Mouse (Mus musculus) heart, postnatal 25 days (tissue): ENCODE results near the gene Mctp1. TPM values are rescaled to one million over a fixed set of nuclear protein-coding genes. Genes with fewer than 3 reads are reported as not detected.

ENCODE experiments used
- DNase-seq: peaks from one replicate; pipeline ENCODE4 v3.0.0; 2022; ENCODE audit warnings: low spot score
- intact Hi-C: fragments of 180-260 bp; cut with DNase I; formaldehyde crosslinking; loops from one replicate; pipeline ENCODE4 v1.15.1; 2025
- total RNA-seq, 2 experiments: library from RNA; stranded (reverse); gene quantifications; 2 replicates each; pipeline ENCODE4 v1.2.3; 2021

The Mctp1 gene
- total RNA-seq, 2 experiments from 2014 or later = 1.8 to 2.3 TPM

DNA sequence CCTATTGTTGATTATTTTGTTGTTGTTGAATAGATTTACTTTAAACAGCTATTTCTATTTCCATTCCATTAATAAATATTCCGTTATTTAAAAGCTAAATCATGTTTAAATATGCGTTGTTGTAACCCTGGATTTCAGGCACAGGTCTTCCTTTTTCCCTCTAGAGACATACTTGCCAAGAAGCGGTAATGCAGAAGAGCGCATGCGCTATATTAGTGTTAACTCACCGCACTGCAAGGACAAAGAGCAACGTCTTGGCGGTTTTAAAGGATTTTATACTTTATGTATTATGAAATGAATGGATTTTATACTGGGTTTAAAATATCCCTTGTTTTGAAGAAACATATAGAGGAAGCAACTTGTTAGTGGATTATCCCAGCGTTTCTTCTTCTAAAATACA is 418.6 kb downstream of the Mctp1 start:
- intact Hi-C loops = no loop called here
- no peak for DNase-seq

DNA sequence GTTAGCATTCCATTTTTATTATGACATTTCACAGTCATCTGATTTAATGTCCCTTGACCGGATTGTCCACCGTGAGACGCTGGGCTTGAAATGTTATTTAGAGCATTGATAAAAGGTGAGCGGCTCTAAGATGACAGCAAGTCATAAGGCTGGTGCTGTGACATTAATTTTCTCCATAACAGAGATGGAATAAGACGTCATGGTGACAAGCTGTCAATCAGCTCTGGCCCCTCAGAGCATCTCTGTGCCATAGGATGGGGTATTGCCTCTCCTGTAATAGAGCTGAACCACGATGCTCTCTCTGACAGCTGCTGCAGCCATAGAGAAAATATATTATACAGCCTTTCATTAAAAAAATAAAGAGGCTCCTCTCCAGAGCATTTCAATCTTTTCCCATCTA is 419.5 kb downstream of the Mctp1 start:
- no peak for DNase-seq
- intact Hi-C loops = no loop called here

DNA sequence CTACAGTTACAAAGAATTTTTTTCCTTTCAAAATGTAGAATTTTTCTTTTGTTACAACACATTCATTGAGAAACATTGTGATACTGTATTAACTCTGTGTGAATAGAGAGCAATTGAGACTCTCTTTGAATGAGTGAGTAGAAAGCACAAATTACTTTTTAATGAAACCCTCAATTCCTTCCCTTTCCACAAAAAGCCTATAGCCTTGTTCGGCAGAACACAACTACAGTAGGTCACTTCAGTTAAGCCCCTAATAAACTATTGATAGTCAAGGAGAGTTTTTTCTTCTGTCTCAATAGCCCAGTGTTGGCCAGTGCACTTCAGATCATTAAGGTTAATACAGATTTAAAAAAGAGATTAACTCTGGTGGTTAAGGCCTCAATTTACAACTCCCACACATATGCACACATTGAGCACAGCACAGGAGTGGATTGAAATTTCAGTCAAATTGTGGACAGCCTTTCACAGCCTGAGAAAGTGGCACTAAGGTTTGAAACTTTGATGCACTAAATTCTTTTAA is 424.6 kb downstream of the Mctp1 start:
- intact Hi-C loops = no loop called here
- no peak for DNase-seq

DNA sequence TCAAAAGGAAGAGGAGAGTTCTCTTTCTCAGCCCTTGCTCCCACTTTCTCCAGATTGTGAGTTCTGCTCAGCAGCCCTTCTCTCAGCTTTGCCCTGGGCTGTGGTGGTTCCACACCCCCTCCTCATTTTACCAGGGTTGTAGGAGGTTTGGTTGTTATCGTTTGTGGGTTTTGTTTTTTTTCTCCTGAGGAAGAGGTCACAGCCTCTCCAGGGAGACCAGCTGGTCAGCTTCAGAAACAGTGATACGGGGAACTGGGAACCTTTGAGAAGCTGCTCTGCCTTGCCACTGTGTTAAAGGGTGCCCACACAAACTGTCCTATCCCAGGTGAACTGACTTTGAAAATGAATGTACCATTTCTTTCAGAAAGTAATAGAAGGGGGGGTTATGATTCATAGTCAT is 425.5 kb downstream of the Mctp1 start:
- DNase-seq = no peak
- intact Hi-C loops = no loop called here

DNA sequence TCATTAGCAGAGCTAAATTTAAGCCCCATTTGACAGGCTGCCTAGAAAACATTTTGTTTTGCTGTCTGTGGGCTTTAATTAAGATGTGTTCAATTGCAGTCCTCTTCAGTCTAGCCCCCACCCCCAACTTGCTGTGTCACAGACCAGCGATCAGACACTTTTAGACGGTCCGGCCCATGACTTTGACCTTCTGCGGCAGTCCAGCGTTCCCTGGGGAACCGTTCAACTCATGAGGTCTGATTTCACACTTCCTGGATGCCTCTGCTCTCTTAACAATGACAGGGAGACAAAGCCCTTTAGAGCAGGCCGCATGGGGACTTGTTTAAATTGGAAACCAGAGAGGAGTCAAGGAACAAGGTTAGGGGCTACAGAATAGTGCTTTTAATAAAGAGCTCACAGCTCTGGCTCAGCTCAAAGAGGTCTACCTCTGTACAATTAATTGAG is 426.2 kb downstream of the Mctp1 start:
- intact Hi-C loops = no loop called here
- no peak for DNase-seq

DNA sequence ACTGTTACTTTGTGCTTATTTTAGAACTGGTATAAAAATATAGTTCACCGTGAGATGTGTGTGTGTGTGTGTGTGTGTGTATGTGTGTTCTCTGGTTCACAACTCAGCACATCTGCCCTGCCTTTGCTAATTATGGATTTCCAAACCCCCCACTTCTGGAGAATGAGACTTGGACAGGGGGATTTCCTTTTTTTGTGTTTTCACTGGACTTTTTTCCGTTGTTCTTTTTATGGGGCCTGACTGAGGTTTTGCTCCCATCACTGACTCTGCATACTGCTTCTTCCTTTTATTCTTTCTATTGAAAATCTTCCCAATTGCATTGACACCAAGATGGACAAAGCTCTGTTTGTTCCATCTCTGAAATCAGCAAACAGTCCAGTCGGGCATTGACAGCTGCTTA is 438.7 kb downstream of the Mctp1 start:
- DNase-seq = no peak
- intact Hi-C loops = no loop called here

DNA sequence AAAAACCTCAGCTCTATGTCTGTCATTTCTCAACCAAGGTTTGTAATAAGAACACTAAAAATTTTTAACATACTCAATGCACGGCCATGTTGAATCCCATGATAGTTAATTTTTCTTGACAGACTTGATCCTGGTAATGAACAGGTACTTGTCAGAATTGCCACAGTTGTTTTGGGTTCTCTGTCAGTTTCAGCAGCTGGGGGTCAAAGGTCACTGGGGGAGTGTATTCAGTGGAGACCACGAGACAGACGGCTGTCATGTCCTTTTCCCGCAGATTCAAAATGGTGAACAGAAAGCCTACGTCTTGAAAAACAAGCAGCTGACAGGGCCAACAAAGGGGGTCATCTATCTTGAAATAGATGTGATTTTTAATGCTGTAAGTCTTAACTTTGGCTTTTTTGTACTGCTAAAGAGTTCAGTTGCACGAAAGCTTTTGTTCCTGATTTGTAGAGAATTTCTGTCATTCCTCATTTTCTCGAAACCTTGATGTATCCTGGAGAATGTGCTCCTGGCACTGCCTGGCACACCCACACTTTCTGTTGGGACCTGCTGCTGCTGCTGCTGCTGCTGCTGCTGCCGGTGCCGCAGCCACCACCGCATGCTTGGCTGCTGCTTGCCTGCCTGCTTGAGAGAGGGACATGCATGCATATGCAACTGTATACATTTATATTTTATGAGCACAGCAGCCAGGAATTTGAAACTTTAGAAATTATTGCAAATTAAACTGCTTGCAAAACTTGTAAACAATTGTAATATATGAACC is 440.8 kb downstream of the Mctp1 start:
- DNase-seq = no peak
- intact Hi-C loops = no loop called here

DNA sequence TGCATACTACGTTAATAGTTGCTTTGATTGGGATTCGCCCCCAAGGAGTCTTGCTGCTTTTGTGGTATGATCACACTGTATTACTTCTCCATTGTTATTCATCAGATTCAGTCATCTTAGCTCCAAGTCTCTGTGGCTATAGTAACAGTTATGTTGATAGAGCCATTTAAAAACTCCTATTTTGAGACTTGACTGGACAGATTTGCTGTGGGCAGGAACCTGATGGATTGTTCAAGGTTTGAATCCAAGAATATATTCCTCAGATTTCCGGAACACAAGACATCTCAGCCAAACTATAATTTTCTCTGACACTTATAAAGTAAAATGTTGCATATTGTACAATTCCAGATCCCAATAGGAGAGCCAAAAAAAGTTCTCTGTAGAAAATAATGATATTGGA is 443.4 kb downstream of the Mctp1 start:
- intact Hi-C loops = no loop called here
- no peak for DNase-seq

DNA sequence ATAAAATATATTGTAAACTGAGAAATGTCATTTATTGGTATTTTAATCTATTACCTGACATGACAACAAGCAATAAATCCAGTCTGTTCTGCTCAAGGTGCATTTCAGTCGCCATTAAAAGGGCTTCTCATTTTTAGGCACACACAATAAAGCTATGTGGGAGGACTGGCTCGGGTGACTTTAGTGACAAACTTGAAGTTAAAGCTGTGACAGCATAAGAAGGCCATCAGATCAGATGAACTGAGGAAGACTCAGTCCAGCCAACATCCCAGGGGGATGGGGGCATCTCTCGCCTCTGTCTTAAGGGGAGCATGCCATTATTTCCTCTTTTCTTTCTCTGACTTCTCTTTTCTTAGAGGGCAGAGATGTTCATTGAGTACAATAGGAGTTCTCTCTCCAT is 453.7 kb downstream of the Mctp1 start:
- intact Hi-C loops = no loop called here
- no peak for DNase-seq

DNA sequence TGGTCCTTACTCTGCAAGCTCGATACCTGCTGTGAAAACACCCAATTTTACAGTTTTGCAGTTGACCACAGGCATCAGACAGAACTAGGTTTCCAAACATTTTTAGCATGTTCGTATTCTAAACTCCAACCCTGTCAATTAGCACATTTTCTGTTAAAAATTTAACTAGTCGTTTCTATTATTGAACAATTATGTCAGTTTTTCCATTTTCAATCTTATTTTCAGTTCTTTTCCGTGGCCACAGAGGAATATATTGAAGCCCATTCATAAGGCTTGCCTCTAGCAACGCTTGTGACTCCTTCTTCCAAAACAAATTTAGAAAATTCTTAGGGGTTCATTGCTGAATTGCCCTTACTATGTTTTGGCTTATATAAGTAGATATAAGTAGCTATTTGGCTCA is 456.4 kb downstream of the Mctp1 start:
- intact Hi-C loops = no loop called here
- DNase-seq = no peak

DNA sequence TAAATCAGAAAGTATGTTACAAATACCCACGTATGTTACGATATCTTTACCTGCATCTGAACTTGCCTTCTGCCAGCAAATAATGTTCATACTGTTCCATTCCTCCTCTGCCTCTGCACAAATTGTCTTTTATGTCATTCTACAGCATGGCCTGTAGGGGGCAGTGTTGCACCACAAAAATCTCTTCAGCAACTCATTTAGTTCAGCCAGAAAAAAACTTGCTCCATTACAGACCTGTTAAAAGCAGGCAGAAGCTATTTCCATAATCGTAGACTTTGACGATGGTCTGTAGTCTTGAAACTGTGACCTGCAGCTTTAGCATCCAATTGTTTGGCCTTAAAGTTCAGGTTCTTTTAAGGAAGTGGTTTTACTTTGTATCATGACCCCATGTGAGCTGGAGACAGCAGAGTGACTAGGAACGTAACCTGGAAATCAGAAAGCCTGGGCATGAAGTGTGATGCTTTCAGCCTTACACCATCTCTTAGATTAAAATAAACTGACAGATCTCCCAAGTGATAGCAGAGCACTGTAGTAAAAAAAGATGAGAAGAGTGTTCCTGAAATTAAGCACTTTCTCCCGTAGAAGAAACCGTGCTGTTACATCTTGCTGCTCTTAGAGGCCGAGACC is 460.4 kb downstream of the Mctp1 start:
- DNase-seq = no peak
- intact Hi-C loops = no loop called here

DNA sequence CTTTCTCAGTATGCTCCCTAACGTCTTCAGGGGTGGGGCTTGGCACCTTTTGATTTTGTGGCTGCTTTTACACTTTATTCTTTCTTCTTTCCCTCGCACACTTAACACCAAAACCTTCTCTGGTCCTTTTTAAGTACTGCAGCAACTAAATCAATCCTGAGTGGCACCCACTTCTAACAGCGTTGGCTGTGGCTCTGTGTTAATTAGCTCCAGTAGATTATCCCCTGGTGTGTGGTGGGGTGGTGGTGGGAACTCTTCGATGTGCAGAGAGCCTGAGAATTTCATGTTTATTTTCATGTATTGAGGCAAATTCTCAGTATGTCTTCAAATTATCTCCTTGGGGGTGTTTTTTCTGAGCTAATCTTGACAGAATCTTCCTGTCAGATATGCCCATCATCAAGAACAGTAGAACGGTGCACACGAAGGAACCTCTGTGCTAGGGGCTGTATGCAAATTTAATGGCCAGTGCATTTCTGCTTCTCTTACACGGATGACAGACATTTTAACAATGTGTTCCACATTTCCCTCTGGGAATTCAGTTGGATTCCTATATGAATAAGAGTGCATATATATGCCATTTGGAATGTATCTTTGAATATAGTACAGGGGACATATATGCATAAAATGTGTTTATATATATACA is 466.2 kb downstream of the Mctp1 start:
- intact Hi-C loops = no loop called here
- no peak for DNase-seq

DNA sequence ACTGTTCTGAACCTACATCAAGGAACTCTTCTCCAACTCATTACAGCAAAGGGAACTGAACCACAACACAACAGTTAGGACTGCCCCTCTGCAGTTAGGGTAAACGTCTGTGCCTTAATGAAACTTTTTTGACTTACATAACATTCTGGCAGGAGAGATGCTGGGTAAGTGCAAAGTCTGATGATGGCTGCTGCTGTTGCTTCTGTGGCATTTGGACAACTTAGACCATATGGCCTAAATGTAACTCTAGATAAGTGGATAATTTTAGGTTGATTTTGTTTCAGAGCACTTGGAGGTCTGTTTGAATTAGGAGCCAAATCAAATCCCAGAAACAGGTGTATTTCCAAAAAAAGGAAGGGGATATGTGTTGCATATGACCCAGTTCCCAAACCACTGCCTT is 470.0 kb downstream of the Mctp1 start:
- no peak for DNase-seq
- intact Hi-C loops = no loop called here

DNA sequence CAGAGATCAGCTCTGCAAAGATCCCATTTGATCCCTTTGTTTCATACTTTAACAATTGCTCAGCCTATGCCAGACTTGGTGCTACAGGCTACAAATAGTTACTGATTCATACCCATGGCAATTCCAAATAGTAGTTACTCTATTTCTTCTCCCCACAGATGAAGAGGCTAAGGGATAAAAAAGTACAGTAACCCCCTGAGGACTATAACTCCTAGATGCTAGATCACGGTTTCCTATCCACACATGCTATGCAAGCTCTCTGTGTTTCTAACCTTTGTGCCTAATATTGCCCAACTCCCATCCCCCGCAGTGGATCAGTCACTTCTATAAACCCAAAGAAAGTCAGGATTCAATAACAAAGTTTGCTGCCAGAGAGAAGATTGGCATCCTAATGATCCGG is 470.7 kb downstream of the Mctp1 start:
- intact Hi-C loops = no loop called here

DNA sequence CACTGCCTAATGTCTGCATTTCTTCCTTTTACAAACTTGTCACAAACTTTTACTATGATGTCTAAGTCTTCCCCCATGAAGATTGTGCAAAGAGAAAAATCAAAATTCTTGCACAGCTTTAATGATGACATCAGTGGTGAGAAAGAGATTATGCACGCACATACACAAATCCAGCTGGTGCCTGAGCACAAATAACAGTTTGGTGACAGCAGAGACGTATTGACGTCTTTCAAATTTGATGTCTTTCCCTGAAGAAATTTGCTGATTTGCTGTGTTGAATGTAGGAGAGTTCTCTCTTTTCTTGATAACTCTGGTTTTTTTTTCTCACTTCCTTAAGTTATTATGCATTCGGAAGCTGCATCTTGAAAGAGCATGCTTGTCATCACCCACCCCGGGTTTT is 472.7 kb downstream of the Mctp1 start:
- intact Hi-C loops = no loop called here
- no peak for DNase-seq

More for the DNA sequence above, 470.7 kb downstream of the Mctp1 start:
- DNase-seq = no peak

DNA sequence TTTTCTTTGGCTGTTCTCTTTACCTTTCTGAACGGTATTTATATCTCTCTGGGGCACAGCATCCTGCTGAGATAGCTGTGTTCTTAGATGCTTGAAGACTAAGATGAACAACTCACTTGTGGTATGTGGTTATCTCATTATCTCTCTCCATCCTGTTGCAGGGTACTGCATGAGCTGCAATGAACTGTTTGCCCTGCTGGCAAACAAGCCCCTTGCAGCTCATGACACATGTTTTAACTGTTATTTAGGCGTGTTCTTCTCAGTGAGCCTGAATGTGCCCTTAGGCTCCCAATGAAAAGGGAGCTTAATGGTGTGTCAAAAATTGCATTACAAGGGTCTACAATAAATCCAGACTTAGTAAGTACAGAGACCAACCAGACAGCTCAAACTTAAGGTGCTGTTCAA is 473.7 kb downstream of the Mctp1 start:
- no peak for DNase-seq
- intact Hi-C loops = no loop called here

DNA sequence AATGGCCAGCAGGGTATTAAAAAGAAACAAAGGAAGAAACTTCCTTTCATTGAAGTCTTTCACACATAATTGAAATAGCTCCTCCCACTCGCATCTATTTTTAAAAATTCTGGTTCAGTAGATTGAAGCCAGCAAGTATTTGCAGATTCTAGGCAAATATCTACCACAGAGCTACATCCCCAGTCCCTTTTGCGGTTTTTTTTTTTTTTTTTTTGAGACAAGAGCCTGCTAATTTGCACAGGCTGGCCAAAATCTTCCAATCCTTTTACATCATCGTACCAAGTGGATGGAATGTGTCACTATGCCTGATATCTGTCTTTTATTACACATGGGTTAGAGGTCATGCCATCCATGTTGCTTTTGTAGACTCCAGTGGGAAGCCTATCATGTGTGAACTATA is 486.0 kb downstream of the Mctp1 start:
- no peak for DNase-seq
- intact Hi-C loops = no loop called here

DNA sequence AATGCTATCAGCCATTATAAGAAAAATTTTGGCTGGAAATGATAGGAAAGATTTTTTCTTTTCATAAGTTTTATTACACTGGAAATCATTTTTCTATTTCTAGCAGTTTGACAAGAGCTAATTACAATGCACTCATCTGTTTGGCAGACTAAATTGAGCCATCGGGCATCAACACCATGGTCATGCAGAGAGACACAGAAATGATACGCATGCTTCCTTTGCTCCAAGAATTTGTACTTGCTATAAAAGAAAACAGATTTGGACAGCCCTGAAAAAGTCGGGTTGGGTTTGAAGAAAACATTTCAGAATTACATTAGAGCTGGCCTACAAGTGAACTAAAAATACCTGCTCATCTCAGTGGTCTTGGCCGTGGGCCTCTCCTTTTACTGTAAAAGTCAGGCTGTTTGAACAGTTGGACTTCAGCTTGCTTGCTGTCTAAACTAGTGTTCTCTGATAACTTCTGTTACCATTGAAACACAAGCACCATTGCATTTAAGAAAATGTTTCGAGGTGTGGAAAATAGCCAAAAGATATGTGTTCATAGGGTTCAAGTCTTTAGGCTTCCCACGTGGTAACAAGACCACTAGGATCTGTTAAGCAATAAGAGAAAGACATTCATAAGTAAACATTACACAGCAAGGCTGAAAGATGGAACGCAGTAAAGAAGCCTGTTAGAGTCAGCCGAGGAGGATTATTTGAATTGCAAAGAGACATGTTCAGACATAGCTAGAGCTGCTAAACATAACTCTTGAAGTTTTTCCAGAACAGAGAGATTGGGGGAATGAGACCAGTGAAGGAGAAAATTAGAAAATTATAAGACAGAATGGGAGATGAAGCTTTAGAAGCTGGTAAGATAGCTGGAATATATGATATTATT is 493.8 kb downstream of the Mctp1 start:
- no peak for DNase-seq
- intact Hi-C loops = no loop called here

DNA sequence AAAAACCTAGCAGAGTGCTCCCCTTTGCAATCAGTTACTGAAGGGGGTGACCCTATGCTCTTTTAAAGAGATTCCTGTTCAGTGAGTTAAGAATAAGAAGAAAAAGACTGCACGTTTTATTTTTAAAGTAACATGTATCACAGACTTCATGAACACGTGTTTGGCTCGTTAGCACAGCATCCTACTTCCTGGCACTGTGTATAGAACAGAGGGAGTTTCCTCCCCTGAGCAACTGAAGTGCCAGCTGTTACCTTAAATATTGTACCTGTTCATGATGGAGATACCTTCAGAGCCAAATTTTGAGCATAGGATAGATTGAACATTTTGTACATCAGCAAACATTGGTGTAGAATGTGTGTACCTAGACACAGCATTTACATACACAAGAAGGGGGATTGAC is 494.7 kb downstream of the Mctp1 start:
- intact Hi-C loops = no loop called here
- DNase-seq = no peak

DNA sequence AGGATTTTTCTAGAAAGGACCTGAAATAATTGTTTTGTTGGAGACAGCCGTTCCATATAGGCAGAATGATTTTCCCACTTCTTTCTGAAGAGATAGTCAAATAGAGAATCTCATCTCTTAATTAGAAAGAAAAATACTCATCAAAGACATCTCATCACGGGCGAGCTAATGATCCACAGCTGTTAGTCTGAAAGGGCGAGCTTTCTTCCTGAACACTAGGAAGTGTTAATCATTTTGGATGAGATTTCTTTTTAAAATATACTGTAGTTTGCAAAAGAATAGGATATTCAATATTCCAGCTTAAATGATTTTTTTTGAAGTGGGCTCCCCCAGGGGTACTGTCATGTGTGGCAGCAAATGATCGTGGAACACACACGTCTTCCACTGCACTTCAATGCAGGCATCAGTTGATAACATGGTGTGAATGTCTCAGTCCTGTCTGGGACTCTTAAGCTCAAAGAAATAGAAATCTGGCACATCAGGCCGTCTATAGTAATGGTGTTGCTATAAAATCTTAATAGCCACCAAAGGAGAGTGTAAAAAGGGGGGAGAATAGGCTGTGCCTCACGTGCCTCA is 500.3 kb downstream of the Mctp1 start:
- intact Hi-C loops = no loop called here
- DNase-seq = no peak
